Mouse (Mus musculus): Measurements from ENCODE around the gene Ggct. TPM values are rescaled to one million over a fixed set of nuclear protein-coding genes. Genes with fewer than 3 reads are reported as not detected.

The Ggct gene
- polyA plus RNA-seq, 1 experiment from 2014 or later: 4.0 TPM

- H3K9ac ChIP-seq: no peak overlapping the region
- no peaks in the 10 kb centered on the region for H3K27me3 ChIP-seq
- H3K27ac ChIP-seq (replicated peaks): no peak overlapping the region
- H3K4me2 ChIP-seq: peak overlapping the region; percentile 20; the same call in 1 of the 2 replicates
- H3K4me3 ChIP-seq (replicated peaks): no peak overlapping the region
- no peak for ATAC-seq (ENCODE audit: insufficient read depth)
- no peaks in the 10 kb centered on the region for H3K36me3 ChIP-seq (replicated peaks)
- H3K9me3 ChIP-seq (replicated peaks): no peaks in the 10 kb centered on the region
- WGBS (ENCODE audit: insufficient replicate concordance): 58% methylated on average over 8 of the region's 8 CpGs
- H3K4me1 ChIP-seq (replicated peaks): no peaks in the 10 kb centered on the region; the same call in 1 of the 2 replicates
Measured at GRCm38 (mm10) chr6:54934313-54934712, 58.4 kb downstream of the Ggct start.

- no peak overlapping the region for H3K4me3 ChIP-seq (replicated peaks)
- no peaks in the 10 kb centered on the region for H3K36me3 ChIP-seq (replicated peaks)
- WGBS (ENCODE audit: insufficient replicate concordance): 23% methylated on average over 3 of the region's 3 CpGs
- peak overlapping the region; percentile 20; the same call in 1 of the 2 replicates for H3K4me2 ChIP-seq
- H3K4me1 ChIP-seq (replicated peaks): no peaks in the 10 kb centered on the region; the same call in 1 of the 2 replicates
- H3K9ac ChIP-seq: no peak overlapping the region
- H3K27me3 ChIP-seq: no peaks in the 10 kb centered on the region
- H3K27ac ChIP-seq (replicated peaks): no peak overlapping the region
- ATAC-seq (ENCODE audit: insufficient read depth): no peak
- H3K9me3 ChIP-seq (replicated peaks): no peaks in the 10 kb centered on the region
Measured at GRCm38 (mm10) chr6:54933866-54934265, 58.9 kb downstream of the Ggct start.

GRCm38 (mm10) chr6:54933216-54933615 is 59.5 kb downstream of the Ggct start:
- no peaks in the 10 kb centered on the region; the same call in 1 of the 2 replicates for H3K4me1 ChIP-seq (replicated peaks)
- ATAC-seq (ENCODE audit: insufficient read depth): no peak
- H3K36me3 ChIP-seq (replicated peaks): no peaks in the 10 kb centered on the region
- no peak overlapping the region for H3K4me2 ChIP-seq
- no peak overlapping the region for H3K9ac ChIP-seq
- H3K27ac ChIP-seq (replicated peaks): no peak overlapping the region
- 54% methylated on average over 5 of the region's 5 CpGs for WGBS (ENCODE audit: insufficient replicate concordance)
- H3K9me3 ChIP-seq (replicated peaks): no peaks in the 10 kb centered on the region
- H3K4me3 ChIP-seq (replicated peaks): no peak overlapping the region
- no peaks in the 10 kb centered on the region for H3K27me3 ChIP-seq

Other genes with a start within 250 kb of the Ggct start
- gene Znrf2, start 176.0 kb downstream of the Ggct start, polyA plus RNA-seq (2015; fragmentation: Nextera tagmentation; extraction: Ambion mirVana): 2.1 and 2.2 TPM in 2 replicates
- gene Nod1, start 20.3 kb downstream of the Ggct start, polyA plus RNA-seq (2015; fragmentation: Nextera tagmentation; extraction: Ambion mirVana): 2.2 and 3.0 TPM in 2 replicates
- gene Gars, start 45.1 kb upstream of the Ggct start, polyA plus RNA-seq (2015; fragmentation: Nextera tagmentation; extraction: Ambion mirVana): 100 TPM in 2 replicates
- gene Crhr2, start 140.1 kb upstream of the Ggct start, polyA plus RNA-seq (2015; fragmentation: Nextera tagmentation; extraction: Ambion mirVana): 0.73 and 0.83 TPM in 2 replicates
- 0.16 and 0.32 TPM in 2 replicates for gene Inmt, start 182.1 kb upstream of the Ggct start, polyA plus RNA-seq (2015; fragmentation: Nextera tagmentation; extraction: Ambion mirVana)
- gene Mindy4, start 210.4 kb upstream of the Ggct start, polyA plus RNA-seq (2015; fragmentation: Nextera tagmentation; extraction: Ambion mirVana): 1.0 and 1.3 TPM in 2 replicates

Data from liver, embryonic 15.5 days (tissue).